ENCODE assay signal across 33 mouse cellular contexts in the genomic region with DNA sequence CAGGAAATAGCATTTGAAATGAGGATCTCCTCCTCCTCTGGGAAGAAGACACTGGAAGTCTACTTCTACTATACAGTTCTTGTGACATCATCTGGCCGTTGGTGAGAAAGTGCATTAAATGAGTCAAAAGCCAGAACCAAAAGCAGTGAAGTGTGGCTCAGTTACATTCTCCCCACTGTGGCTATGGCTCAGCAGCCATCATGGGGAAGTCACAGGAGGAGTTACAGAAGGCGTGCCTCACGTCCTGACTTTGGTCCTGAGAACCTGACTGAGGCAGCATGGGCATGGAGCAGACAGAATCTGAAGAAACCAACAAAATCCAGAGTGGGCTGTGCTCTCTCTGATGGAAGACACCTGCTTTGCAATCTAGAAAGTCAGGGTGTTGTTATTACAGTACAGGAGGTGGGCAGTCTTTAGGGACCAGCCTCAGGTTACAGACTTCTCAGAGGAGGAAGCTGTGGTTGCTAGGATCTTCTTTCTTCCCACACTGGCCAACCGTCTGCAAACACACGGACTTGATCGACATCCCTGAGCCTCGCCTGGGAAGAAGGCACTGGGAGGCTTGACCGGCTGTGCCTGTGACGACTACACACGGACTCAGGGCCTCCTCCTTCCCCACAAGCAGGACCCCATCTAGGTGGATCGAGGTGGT. TPM values are rescaled to one million over a fixed set of nuclear protein-coding genes. Genes with fewer than 3 reads are reported as not detected.
DNase-seq lines count a peak whose midpoint lies in the region; ATAC-seq and TF ChIP-seq lines count a peak whose summit lies in the region.
"Had no signal": no experiment of that assay in that cellular context is flagged by ENCODE, and none has a peak within 500 bp of the region (broad histone marks: within the 10 kb centered on the region; RNA-seq: fewer than 3 reads in every experiment).

No protein-coding gene starts in this region.

- no peak for TF ChIP-seq EP300 in ES-Bruce4 (IDR thresholded peaks at IDR 0.05; ENCODE audit: insufficient read depth, low read depth, low read length)

- H3K79me2 ChIP-seq in myocyte (ENCODE audit: control insufficient read depth, insufficient read depth) = no peaks in the 10 kb centered on the region

- ATAC-seq in kidney, embryonic 16.5 days (ENCODE audit: low FRiP score, low TSS enrichment) = peak; percentile 83
- ATAC-seq: forebrain, embryonic 15.5 days; inflammation-experienced regulatory T-cells, adult 6 months; midbrain, embryonic 13.5 days had no signal

- no peak overlapping the region for H3K4me2 ChIP-seq in kidney, embryonic 16.5 days (replicated peaks; ENCODE audit: low read depth, low read length)
- H3K4me2 ChIP-seq in myocyte (ENCODE audit: low read depth) = no peak overlapping the region
- H3K4me2 ChIP-seq: embryonic facial prominence, embryonic 12.5 days; forebrain, embryonic 15.5 days; heart, embryonic 13.5 days; hindbrain, embryonic 15.5 days; limb, embryonic 12.5 days; lung, embryonic 15.5 days; midbrain, embryonic 13.5 days; stomach, embryonic 15.5 days had no signal

- no peaks in the 10 kb centered on the region for H3K4me1 ChIP-seq in kidney, embryonic 16.5 days (ENCODE audit: insufficient read depth, low read length)
- no peaks in the 10 kb centered on the region for H3K4me1 ChIP-seq in kidney, adult 2 months (ENCODE audit: control insufficient read depth, insufficient read depth, low read length)
- H3K4me1 ChIP-seq in ES-Bruce4 (ENCODE audit: control insufficient read depth, insufficient read depth, low read length) = no peaks in the 10 kb centered on the region
- H3K4me1 ChIP-seq: embryonic facial prominence, embryonic 12.5 days; forebrain, embryonic 10.5 days; forebrain, embryonic 15.5 days; heart, embryonic 13.5 days; hindbrain, embryonic 10.5 days; hindbrain, embryonic 15.5 days; limb, embryonic 12.5 days; lung, embryonic 15.5 days; midbrain, embryonic 13.5 days; stomach, embryonic 15.5 days had no signal

- 45% methylated on average over 11 of the region's 11 CpGs for WGBS in kidney, embryonic 16.5 days
- 54% methylated on average over 11 of the region's 11 CpGs for WGBS in kidney, adult 2 months

- DNase-seq in heart, adult 11 months = peak; percentile 81
- no peak for DNase-seq in heart, adult 18-20 months
- no peak for DNase-seq in kidney, adult 2 months
- DNase-seq in layer of hippocampus, postnatal 25 days (ENCODE audit: extremely low spot score in 1 of 2, low spot score in 1 of 2) = no peak
- DNase-seq: adrenal gland, postnatal 10 days; B cell, adult 2 months; cerebellum, adult 11 months; cerebellum, adult 9-10 months; cerebellum, postnatal 36 days; gastrocnemius, postnatal 14 days; heart, adult 2 months; heart, postnatal 10 days; kidney, postnatal 14 days; layer of hippocampus, adult 9-11 months; lung, postnatal 36 days; right cerebral cortex, postnatal 14 days; thymus, postnatal 14 days had no signal

- no peak overlapping the region for H3K27ac ChIP-seq in kidney, embryonic 16.5 days (ENCODE audit: low read length)
- H3K27ac ChIP-seq in kidney, adult 2 months (ENCODE audit: insufficient read depth, low read depth, low read length) = no peak overlapping the region
- peak overlapping the region; percentile 57; the same call in 1 of the 2 replicates for H3K27ac ChIP-seq in ES-Bruce4 (ENCODE audit: insufficient read depth, low read length)
- H3K27ac ChIP-seq: embryonic facial prominence, embryonic 12.5 days; forebrain, embryonic 10.5 days; forebrain, embryonic 15.5 days; heart, adult 2 months; heart, embryonic 13.5 days; hindbrain, embryonic 10.5 days; hindbrain, embryonic 15.5 days; left cerebral cortex, adult 2 months; limb, embryonic 12.5 days; lung, embryonic 15.5 days; midbrain, embryonic 13.5 days; stomach, embryonic 15.5 days had no signal

- no peak for TF ChIP-seq POLR2A in kidney, adult 2 months (IDR thresholded peaks at IDR 0.05; ENCODE audit: low read depth, low read length)
- TF ChIP-seq POLR2A in ES-Bruce4 (IDR thresholded peaks at IDR 0.05; ENCODE audit: insufficient read depth, low read length) (no peak), myocyte (IDR thresholded peaks at IDR 0.05; ENCODE audit: insufficient read length, low read depth) (no peak)

- no peaks in the 10 kb centered on the region for H3K9me3 ChIP-seq in kidney, embryonic 16.5 days (ENCODE audit: low read length)
- no peaks in the 10 kb centered on the region for H3K9me3 ChIP-seq in ES-Bruce4 (replicated peaks; ENCODE audit: control insufficient read depth, insufficient read depth, low read length, poor library complexity, severe bottlenecking)
- H3K9me3 ChIP-seq: embryonic facial prominence, embryonic 12.5 days; forebrain, embryonic 10.5 days; forebrain, embryonic 15.5 days; G1E; heart, embryonic 13.5 days; hindbrain, embryonic 10.5 days; hindbrain, embryonic 15.5 days; limb, embryonic 12.5 days; lung, embryonic 15.5 days; midbrain, embryonic 13.5 days; stomach, embryonic 15.5 days had no signal

- no peak for TF ChIP-seq CTCF in kidney, adult 2 months (conservative IDR thresholded peaks at IDR 0.05; ENCODE audit: insufficient read depth, insufficient read length, low read depth, low read length)
- TF ChIP-seq CTCF in ES-Bruce4 (IDR thresholded peaks at IDR 0.05; ENCODE audit: low read depth, low read length) = no peak

- H3K9ac ChIP-seq in kidney, embryonic 16.5 days (replicated peaks; ENCODE audit: low read length) = no peak overlapping the region
- no peak overlapping the region for H3K9ac ChIP-seq in ES-Bruce4 (ENCODE audit: low read depth, poor library complexity, severe bottlenecking)
- H3K9ac ChIP-seq: embryonic facial prominence, embryonic 12.5 days; forebrain, embryonic 15.5 days; heart, embryonic 13.5 days; hindbrain, embryonic 15.5 days; limb, embryonic 12.5 days; lung, embryonic 15.5 days; midbrain, embryonic 13.5 days; stomach, embryonic 15.5 days had no signal

- peaks cover 76% of the 10 kb centered on the region for H3K36me3 ChIP-seq in kidney, embryonic 16.5 days (ENCODE audit: insufficient read depth, low read length)
- H3K36me3 ChIP-seq in kidney, adult 2 months (ENCODE audit: control insufficient read depth, insufficient read depth, low read length) = peaks cover 22% of the 10 kb centered on the region
- H3K36me3 ChIP-seq in ES-Bruce4 (ENCODE audit: control insufficient read depth, insufficient read depth, low read length, poor library complexity, severe bottlenecking) (peaks cover 75% of the 10 kb centered on the region), myocyte (ENCODE audit: control insufficient read depth, insufficient read depth) (peaks cover 68% of the 10 kb centered on the region)

- H3ac ChIP-seq in myocyte (ENCODE audit: control insufficient read depth, insufficient read length) = no peak overlapping the region

- H3K27me3 ChIP-seq in kidney, embryonic 16.5 days (ENCODE audit: insufficient read depth, low read length) = no peaks in the 10 kb centered on the region
- no peaks in the 10 kb centered on the region for H3K27me3 ChIP-seq in kidney, adult 2 months (replicated peaks; ENCODE audit: control insufficient read depth, insufficient read depth, low read length)
- H3K27me3 ChIP-seq in ES-Bruce4 (ENCODE audit: control insufficient read depth, insufficient read depth, low read length, poor library complexity, severe bottlenecking) (no peaks in the 10 kb centered on the region), myocyte (ENCODE audit: control insufficient read depth, insufficient read depth, insufficient read length) (no peaks in the 10 kb centered on the region)
- H3K27me3 ChIP-seq: embryonic facial prominence, embryonic 12.5 days; forebrain, embryonic 15.5 days; heart, embryonic 13.5 days; hindbrain, embryonic 15.5 days; limb, embryonic 12.5 days; lung, embryonic 15.5 days; midbrain, embryonic 13.5 days; stomach, embryonic 15.5 days had no signal

- no peak overlapping the region for H3K4me3 ChIP-seq in kidney, embryonic 16.5 days (ENCODE audit: low read length)
- no peak overlapping the region for H3K4me3 ChIP-seq in kidney, adult 2 months (ENCODE audit: insufficient read depth, low read depth, low read length)
- H3K4me3 ChIP-seq in ES-Bruce4 (ENCODE audit: low read depth, low read length) (no peak overlapping the region), myocyte (no peak overlapping the region)
- H3K4me3 ChIP-seq: embryonic facial prominence, embryonic 12.5 days; forebrain, embryonic 10.5 days; forebrain, embryonic 15.5 days; heart, adult 2 months; heart, embryonic 13.5 days; hindbrain, embryonic 10.5 days; hindbrain, embryonic 15.5 days; left cerebral cortex, adult 2 months; limb, embryonic 12.5 days; lung, embryonic 15.5 days; midbrain, embryonic 13.5 days; stomach, embryonic 15.5 days had no signal

TF ChIP-seq in myocyte, 11 proteins besides CTCF, POLR2A, EP300 and RAD21:
- peak; percentile 0 for TF ChIP-seq POLR2AphosphoS2 (IDR thresholded peaks at IDR 0.05; ENCODE audit: insufficient read length, low read depth)
- no peak for TF ChIP-seq MYOD1 (IDR thresholded peaks at IDR 0.05; ENCODE audit: control insufficient read depth in 1 of 3, insufficient read length in 2 of 3, low read depth in 2 of 3)

RNA-seq across cellular contexts. Expression of gene Mtrex, which starts 57.0 kb away (rescaled TPM):
- 10 to 100 TPM; 26.0 to 26.9 TPM for total RNA-seq in heart, adult 18-20 months (2021)
- 72.2 and 78.6 TPM in 2 replicates for polyA plus RNA-seq in kidney, embryonic 16.5 days (2015; fragmentation: Nextera tagmentation; extraction: Ambion mirVana)
- polyA plus RNA-seq in kidney, adult 2 months (2012; rRNA removed) = 7.9 and 10.6 TPM in 2 replicates
- polyA plus RNA-seq in ES-Bruce4 (2011; ENCODE audit: insufficient read depth, insufficient read length, low read depth, missing spikeins) (136 and 159 TPM in 2 replicates), myocyte (2012; fragmentation: generic; extraction: Trizol) (12.6 TPM)
- total RNA-seq in layer of hippocampus, postnatal 25 days (2021) = 10 to 100 TPM; 41.7 to 44.0 TPM

RNA-seq across cellular contexts. Expression of gene Dhx29, which starts 57.1 kb away (rescaled TPM):
- 10 to 100 TPM; 15.0 to 15.6 TPM for total RNA-seq in heart, adult 18-20 months (2021)
- polyA plus RNA-seq in kidney, embryonic 16.5 days (2015; fragmentation: Nextera tagmentation; extraction: Ambion mirVana) = 16.0 and 18.1 TPM in 2 replicates
- 3.9 and 4.0 TPM in 2 replicates for polyA plus RNA-seq in kidney, adult 2 months (2012; rRNA removed)
- polyA plus RNA-seq in ES-Bruce4 (2011; ENCODE audit: insufficient read depth, insufficient read length, low read depth, missing spikeins) (33.3 and 34.9 TPM in 2 replicates), myocyte (2012; fragmentation: generic; extraction: Trizol) (10.4 TPM)
- total RNA-seq in layer of hippocampus, postnatal 25 days (2021) = 10 to 100 TPM; 23.2 to 23.9 TPM
